Mouse (Mus musculus) hindbrain, embryonic 15.5 days (tissue): ENCODE measurements around the gene Ctf2. TPM values are rescaled to one million over a fixed set of nuclear protein-coding genes. Genes with fewer than 3 reads are reported as not detected.

Experiments used
- ATAC-seq: fragments of 200-750 bp; cut with Nextera tagmentation; 2 replicates; pipeline ENCODE4 v1.8.0; 2017; ENCODE audit warnings: low read depth, moderate number of reproducible peaks, moderate TSS enrichment; ENCODE audit not compliant: low FRiP score
- H3K27ac ChIP-seq: fragments of 300-500 bp; sonication (generic); replicated peaks from 2 replicates; pipeline ENCODE4 v1.5.1; 2015; ENCODE audit warnings: mild to moderate bottlenecking, inconsistent platforms
- H3K27me3 ChIP-seq: fragments of 300-500 bp; sonication (generic); 2 replicates; pipeline ENCODE4 v1.6.1; 2015; ENCODE audit warnings: control low read depth, inconsistent platforms
- H3K36me3 ChIP-seq: fragments of 300-500 bp; sonication (generic); 2 replicates; pipeline ENCODE4 v1.6.1; 2015; ENCODE audit warnings: control low read depth, inconsistent platforms
- H3K4me1 ChIP-seq: fragments of 300-500 bp; sonication (generic); replicated peaks from 2 replicates; pipeline ENCODE4 v1.6.1; 2015; ENCODE audit warnings: control low read depth, inconsistent platforms
- H3K4me2 ChIP-seq: fragments of 300-500 bp; sonication (generic); 2 replicates; pipeline ENCODE4 v1.6.1; 2015; ENCODE audit warnings: moderate library complexity, mild to moderate bottlenecking, inconsistent platforms
- H3K4me3 ChIP-seq: fragments of 300-500 bp; sonication (generic); 2 replicates; pipeline ENCODE4 v1.5.1; 2015; ENCODE audit warnings: mild to moderate bottlenecking, inconsistent platforms
- H3K9ac ChIP-seq: fragments of 300-500 bp; sonication (generic); 2 replicates; pipeline ENCODE4 v1.6.1; 2015; ENCODE audit warnings: inconsistent platforms
- H3K9me3 ChIP-seq: fragments of 300-500 bp; sonication (generic); 2 replicates; pipeline ENCODE4 v1.6.1; 2016; ENCODE audit warnings: control low read depth, inconsistent platforms
- WGBS: fragments of 180-500 bp; shearing (Covaris S2); methylation state at CpG from one replicate; pipeline ENCODE4 v1.1.7; 2015; 5-methylcytosine and 5-hydroxymethylcytosine counted together
- polyA plus RNA-seq: library from polyadenylated mRNA; unstranded; fragments of >200 nt; fragmentation: Nextera tagmentation; extraction: Ambion mirVana; gene quantifications from 2 replicates; pipeline ENCODE4 v1.2.1, GENCODE M21; 2015

The Ctf2 gene
- polyA plus RNA-seq, 1 experiment from 2014 or later: 0.35 TPM

- Histone ChIP-seq H3K27me3 (no peaks in the 10 kb centered on the region), H3K27ac (no peak overlapping the region), H3K36me3 (peaks cover 84% of the 10 kb centered on the region), H3K4me2 (no peak overlapping the region), H3K9ac (no peak overlapping the region), H3K4me1 (peaks cover 31% of the 10 kb centered on the region), H3K4me3 (no peak overlapping the region), H3K9me3 (no peaks in the 10 kb centered on the region)
- ATAC-seq: no peak
- WGBS: 86% methylated on average over 5 of the region's 5 CpGs
These were observed 21.2 kb upstream of the Ctf2 start for GRCm38 (mm10) chr7:127753158-127753557.

GRCm38 (mm10) chr7:127752069-127752468 lies 20.1 kb upstream of the Ctf2 start:
- ATAC-seq: no peak
- Histone ChIP-seq H3K9ac (no peak overlapping the region), H3K36me3 (peaks cover 75% of the 10 kb centered on the region), H3K4me1 (peaks cover 42% of the 10 kb centered on the region), H3K4me2 (no peak overlapping the region), H3K27ac (no peak overlapping the region), H3K27me3 (no peaks in the 10 kb centered on the region), H3K4me3 (no peak overlapping the region), H3K9me3 (no peaks in the 10 kb centered on the region)
- 95% methylated on average over 27 of the region's 27 CpGs for WGBS

- no peak overlapping the region for H3K9ac ChIP-seq
- WGBS: 96% methylated on average over 5 of the region's 5 CpGs
- peaks cover 70% of the 10 kb centered on the region for H3K36me3 ChIP-seq
- H3K27me3 ChIP-seq: no peaks in the 10 kb centered on the region
- H3K4me3 ChIP-seq: no peak overlapping the region
- no peak overlapping the region for H3K4me2 ChIP-seq
- H3K27ac ChIP-seq: no peak overlapping the region
- H3K4me1 ChIP-seq: peaks cover 39% of the 10 kb centered on the region
- ATAC-seq: no peak
- no peaks in the 10 kb centered on the region for H3K9me3 ChIP-seq
These were observed 19.7 kb upstream of the Ctf2 start for GRCm38 (mm10) chr7:127751619-127752018.

GRCm38 (mm10) chr7:127750131-127751127 lies 18.5 kb upstream of the Ctf2 start:
- no peak for ATAC-seq
- Histone ChIP-seq H3K4me3 (no peak overlapping the region), H3K36me3 (peaks cover 67% of the 10 kb centered on the region), H3K27me3 (no peaks in the 10 kb centered on the region), H3K4me2 (no peak overlapping the region), H3K4me1 (peaks cover 28% of the 10 kb centered on the region), H3K9me3 (no peaks in the 10 kb centered on the region), H3K9ac (no peak overlapping the region), H3K27ac (no peak overlapping the region)
- WGBS: 90% methylated on average over 19 of the region's 19 CpGs

- Histone ChIP-seq H3K9ac (no peak overlapping the region), H3K36me3 (peaks cover 46% of the 10 kb centered on the region), H3K9me3 (no peaks in the 10 kb centered on the region), H3K27me3 (no peaks in the 10 kb centered on the region), H3K4me1 (peaks cover 25% of the 10 kb centered on the region), H3K4me2 (peak overlapping the region; percentile 87; the same call in 1 of the 2 replicates), H3K4me3 (peak overlapping the region; percentile 86), H3K27ac (no peak overlapping the region)
- ATAC-seq: no peak
- 96% methylated on average over 28 of the region's 28 CpGs for WGBS
These were observed 16.2 kb upstream of the Ctf2 start for GRCm38 (mm10) chr7:127748235-127748560.

GRCm38 (mm10) chr7:127747559-127748234 lies 15.7 kb upstream of the Ctf2 start:
- Histone ChIP-seq H3K4me3 (peak overlapping the region; percentile 86), H3K4me2 (peak overlapping the region; percentile 87), H3K9me3 (no peaks in the 10 kb centered on the region), H3K27ac (peak overlapping the region; percentile 89), H3K4me1 (peaks cover 21% of the 10 kb centered on the region), H3K27me3 (no peaks in the 10 kb centered on the region), H3K9ac (peak overlapping the region; percentile 96), H3K36me3 (peaks cover 42% of the 10 kb centered on the region)
- ATAC-seq: no peak
- 33% methylated on average over 6 of the region's 6 CpGs for WGBS

- no peak for ATAC-seq
- Histone ChIP-seq H3K36me3 (peaks cover 33% of the 10 kb centered on the region), H3K9ac (peak overlapping the region; percentile 96), H3K4me3 (peak overlapping the region; percentile 86), H3K4me2 (peak overlapping the region; percentile 87), H3K27ac (peak overlapping the region; percentile 89), H3K27me3 (no peaks in the 10 kb centered on the region), H3K9me3 (no peaks in the 10 kb centered on the region), H3K4me1 (peaks cover 21% of the 10 kb centered on the region)
- WGBS: under 1% methylated on average over 31 of the region's 62 CpGs
These were observed 14.8 kb upstream of the Ctf2 start for GRCm38 (mm10) chr7:127746494-127747491.

- peak overlapping the region; percentile 87 for H3K4me2 ChIP-seq
- peak overlapping the region; percentile 89 for H3K27ac ChIP-seq
- ATAC-seq: peak; percentile 93
- peaks cover 24% of the 10 kb centered on the region for H3K36me3 ChIP-seq
- H3K27me3 ChIP-seq: no peaks in the 10 kb centered on the region
- peak overlapping the region; percentile 96 for H3K9ac ChIP-seq
- H3K9me3 ChIP-seq: no peaks in the 10 kb centered on the region
- H3K4me3 ChIP-seq: peak overlapping the region; percentile 86
- under 1% methylated on average over 38 of the region's 39 CpGs for WGBS
- peaks cover 21% of the 10 kb centered on the region for H3K4me1 ChIP-seq
These were observed 13.9 kb upstream of the Ctf2 start for GRCm38 (mm10) chr7:127745652-127746493.

- Histone ChIP-seq H3K27me3 (no peaks in the 10 kb centered on the region), H3K4me1 (peaks cover 21% of the 10 kb centered on the region), H3K4me3 (peak overlapping the region; percentile 86), H3K9ac (peak overlapping the region; percentile 53), H3K27ac (peak overlapping the region; percentile 89), H3K4me2 (peak overlapping the region; percentile 87), H3K36me3 (peaks cover 17% of the 10 kb centered on the region), H3K9me3 (no peaks in the 10 kb centered on the region)
- WGBS: under 1% methylated on average over 19 of the region's 19 CpGs
- peak; percentile 89 for ATAC-seq
These were observed 13.3 kb upstream of the Ctf2 start for GRCm38 (mm10) chr7:127745251-127745651.

GRCm38 (mm10) chr7:127744366-127745045 lies 12.5 kb upstream of the Ctf2 start, which contains the start of gene Fbxl19:
Gene Fbxl19, plus strand, starts transcription at chr7:127744543.
- no peak for ATAC-seq
- H3K9ac ChIP-seq: peak within 1 kb of the TSS; percentile 53
- H3K4me1 ChIP-seq: peaks cover 21% of the 10 kb centered on the region
- WGBS: under 1% methylated on average over 26 of the region's 26 CpGs
- H3K4me3 ChIP-seq: peak within 1 kb of the TSS; percentile 86
- no peaks in the 10 kb centered on the region for H3K27me3 ChIP-seq
- peaks cover 10% of the 10 kb centered on the region for H3K36me3 ChIP-seq
- peak within 1 kb of the TSS; percentile 87 for H3K4me2 ChIP-seq
- no peaks in the 10 kb centered on the region for H3K9me3 ChIP-seq
- H3K27ac ChIP-seq: peak within 1 kb of the TSS; percentile 89
